Mouse (Mus musculus): Measurements from ENCODE around the gene Rspry1. TPM values are rescaled to one million over a fixed set of nuclear protein-coding genes. Genes with fewer than 3 reads are reported as not detected.
A peak's percentile ranks its signal among the peaks of the same experiment; 100 is the strongest.

Gene Rspry1
- polyA plus RNA-seq, 2 experiments, result 20.0 to 36.1 TPM

DNA sequence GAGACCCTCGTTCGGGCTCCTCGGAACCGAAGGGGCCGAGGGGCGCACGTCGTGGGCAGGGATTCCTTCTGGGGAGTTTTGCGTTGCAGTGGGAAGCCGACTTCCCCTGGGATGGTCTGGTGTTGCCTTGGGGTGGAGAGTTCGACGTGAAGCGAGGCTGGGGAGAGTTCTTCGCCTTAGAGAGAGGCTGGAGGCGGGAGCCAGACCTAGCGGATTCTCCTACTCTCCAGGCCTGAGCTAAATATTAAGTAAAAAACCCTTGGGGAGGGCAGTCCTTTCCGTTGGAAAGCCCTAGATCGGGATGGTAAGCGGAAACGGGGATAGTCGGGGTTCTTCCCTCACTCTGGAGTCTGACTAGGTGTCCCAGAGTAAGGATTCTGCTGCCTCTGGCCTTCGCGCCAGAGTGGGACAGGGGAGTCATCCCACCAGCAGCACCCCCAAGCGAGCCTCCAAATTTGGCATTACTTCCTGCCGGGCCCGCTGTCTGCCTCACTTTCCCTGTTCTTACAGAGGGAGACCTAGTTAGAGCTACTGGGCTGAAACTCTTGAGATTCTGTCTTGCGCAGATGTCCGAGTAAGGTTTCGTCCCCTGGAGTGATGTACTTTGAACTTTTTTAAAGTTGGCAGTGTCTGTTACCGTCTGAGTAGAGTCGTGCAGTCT lies 864 bp downstream of the Rspry1 start:
- DNase-seq (ENCODE audit: low spot score), result peak; percentile 13
- Histone ChIP-seq H3K4me3 (replicated peaks; ENCODE audit: low read length) (peak overlapping the region; percentile 100), H3K4me2 (replicated peaks; ENCODE audit: low read depth, low read length, severe bottlenecking) (peak overlapping the region; percentile 88), H3K9me3 (ENCODE audit: control insufficient read depth, low read length) (no peaks in the 10 kb centered on the region), H3K36me3 (ENCODE audit: control insufficient read depth, insufficient read depth, low read length) (no peaks in the 10 kb centered on the region; the same call in 1 of the 2 replicates), H3K4me1 (ENCODE audit: control insufficient read depth, insufficient read depth, low read length) (peaks cover 18% of the 10 kb centered on the region), H3K27me3 (ENCODE audit: control insufficient read depth, insufficient read depth, low read length) (no peaks in the 10 kb centered on the region), H3K27ac (replicated peaks; ENCODE audit: low read depth, low read length) (peak overlapping the region; percentile 74), H3K9ac (ENCODE audit: low read depth, low read length, severe bottlenecking) (peak overlapping the region; percentile 92)
- no peak for TF ChIP-seq POLR2A (IDR thresholded peaks at IDR 0.05; ENCODE audit: borderline replicate concordance, extremely low read depth, insufficient read depth, insufficient read length)
- under 1% methylated on average over 31 of the region's 31 CpGs for WGBS
- ATAC-seq (ENCODE audit: low FRiP score, low read depth), result no peak

DNA sequence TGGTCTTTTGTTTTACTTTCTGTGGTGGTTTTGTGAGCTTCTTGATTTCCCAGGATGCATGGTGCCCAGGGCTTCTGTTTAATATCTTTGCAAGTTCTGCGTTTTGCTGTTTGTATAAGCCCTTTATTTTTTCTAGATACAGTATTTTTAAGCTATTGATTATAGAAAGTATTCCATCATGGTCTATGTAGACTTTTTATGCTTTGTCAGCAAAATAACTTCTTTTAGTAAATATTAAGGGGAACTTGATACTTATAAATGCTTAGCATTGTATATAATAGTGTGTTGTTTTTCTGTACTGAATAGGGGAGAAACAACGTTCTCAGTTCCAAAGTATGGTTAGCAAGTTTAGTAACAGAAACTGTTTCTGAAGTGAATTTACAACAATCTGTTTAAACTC lies 2.3 kb downstream of the Rspry1 start:
- Histone ChIP-seq H3K4me2 (replicated peaks; ENCODE audit: low read depth, low read length, severe bottlenecking) (no peak overlapping the region), H3K4me1 (ENCODE audit: control insufficient read depth, insufficient read depth, low read length) (peaks cover 18% of the 10 kb centered on the region), H3K36me3 (ENCODE audit: control insufficient read depth, insufficient read depth, low read length) (no peaks in the 10 kb centered on the region; the same call in 1 of the 2 replicates), H3K27ac (replicated peaks; ENCODE audit: low read depth, low read length) (no peak overlapping the region), H3K4me3 (replicated peaks; ENCODE audit: low read length) (no peak overlapping the region), H3K27me3 (ENCODE audit: control insufficient read depth, insufficient read depth, low read length) (no peaks in the 10 kb centered on the region), H3K9ac (ENCODE audit: low read depth, low read length, severe bottlenecking) (no peak overlapping the region), H3K9me3 (ENCODE audit: control insufficient read depth, low read length) (no peaks in the 10 kb centered on the region)
- DNase-seq (ENCODE audit: low spot score), result no peak
- WGBS, result 79% methylated on average over 2 of the region's 2 CpGs
- no peak for TF ChIP-seq POLR2A (IDR thresholded peaks at IDR 0.05; ENCODE audit: borderline replicate concordance, extremely low read depth, insufficient read depth, insufficient read length)
- ATAC-seq (ENCODE audit: low FRiP score, low read depth), result no peak

DNA sequence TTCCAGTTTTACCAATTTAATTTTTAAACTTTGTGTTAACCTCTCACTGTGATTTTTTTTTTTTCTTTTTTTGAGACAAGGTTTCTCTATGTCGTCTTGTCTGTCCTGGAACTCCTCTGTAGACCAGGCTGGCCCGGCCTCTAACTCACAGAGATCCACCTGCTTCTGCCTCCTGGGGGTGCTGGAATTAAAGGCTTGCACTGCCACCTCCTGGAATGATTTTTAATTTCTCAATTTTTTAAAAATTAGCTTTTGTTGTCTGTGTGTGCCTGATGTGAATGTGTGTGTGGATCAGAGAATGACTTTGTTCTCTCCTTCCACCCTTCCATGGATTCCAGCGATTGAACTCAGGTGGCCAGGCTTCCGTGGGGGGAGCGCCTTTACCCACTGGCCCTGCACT lies 5.3 kb downstream of the Rspry1 start:
- Histone ChIP-seq H3K27ac (replicated peaks; ENCODE audit: low read depth, low read length) (no peak overlapping the region), H3K4me3 (replicated peaks; ENCODE audit: low read length) (no peak overlapping the region), H3K4me1 (ENCODE audit: control insufficient read depth, insufficient read depth, low read length) (peaks cover 6% of the 10 kb centered on the region; the same call in 1 of the 2 replicates), H3K4me2 (replicated peaks; ENCODE audit: low read depth, low read length, severe bottlenecking) (no peak overlapping the region), H3K9me3 (ENCODE audit: control insufficient read depth, low read length) (no peaks in the 10 kb centered on the region), H3K36me3 (ENCODE audit: control insufficient read depth, insufficient read depth, low read length) (no peaks in the 10 kb centered on the region; the same call in 1 of the 2 replicates), H3K27me3 (ENCODE audit: control insufficient read depth, insufficient read depth, low read length) (no peaks in the 10 kb centered on the region), H3K9ac (ENCODE audit: low read depth, low read length, severe bottlenecking) (no peak overlapping the region)
- no peak for TF ChIP-seq POLR2A (IDR thresholded peaks at IDR 0.05; ENCODE audit: borderline replicate concordance, extremely low read depth, insufficient read depth, insufficient read length)
- ATAC-seq (ENCODE audit: low FRiP score, low read depth) (no peak), DNase-seq (ENCODE audit: low spot score) (no peak)
- WGBS, result 93% methylated on average over 5 of the region's 5 CpGs

DNA sequence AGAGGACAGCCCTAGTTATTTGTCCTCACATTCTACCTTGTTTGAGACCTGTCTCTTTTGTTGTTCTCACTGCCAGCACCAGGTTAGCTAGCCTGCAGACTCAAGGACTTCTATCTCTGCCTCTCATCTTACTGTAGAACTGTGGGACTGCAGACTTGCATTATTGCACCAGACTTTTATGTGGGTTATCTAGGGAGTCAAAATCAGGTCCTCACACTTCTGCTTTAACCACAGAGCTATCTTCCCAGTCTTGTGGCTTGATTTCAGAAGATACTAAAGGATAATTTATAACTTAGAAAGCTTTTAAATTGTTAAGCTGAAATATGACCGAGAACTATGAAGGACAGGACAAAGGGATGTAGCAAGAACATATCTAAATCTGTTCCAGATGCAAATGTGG lies 23.1 kb downstream of the Rspry1 start:
- Histone ChIP-seq H3K27me3 (ENCODE audit: control insufficient read depth, insufficient read depth, low read length) (no peaks in the 10 kb centered on the region), H3K9ac (ENCODE audit: low read depth, low read length, severe bottlenecking) (no peak overlapping the region), H3K27ac (replicated peaks; ENCODE audit: low read depth, low read length) (no peak overlapping the region), H3K9me3 (ENCODE audit: control insufficient read depth, low read length) (no peaks in the 10 kb centered on the region), H3K4me1 (ENCODE audit: control insufficient read depth, insufficient read depth, low read length) (no peaks in the 10 kb centered on the region), H3K4me3 (replicated peaks; ENCODE audit: low read length) (no peak overlapping the region), H3K4me2 (replicated peaks; ENCODE audit: low read depth, low read length, severe bottlenecking) (no peak overlapping the region), H3K36me3 (ENCODE audit: control insufficient read depth, insufficient read depth, low read length) (peaks cover 25% of the 10 kb centered on the region)
- WGBS, result 93% methylated on average over 1 of the region's 1 CpGs
- ATAC-seq (ENCODE audit: low FRiP score, low read depth) (no peak), DNase-seq (ENCODE audit: low spot score) (no peak)
- TF ChIP-seq POLR2A (IDR thresholded peaks at IDR 0.05; ENCODE audit: borderline replicate concordance, extremely low read depth, insufficient read depth, insufficient read length), result no peak

DNA sequence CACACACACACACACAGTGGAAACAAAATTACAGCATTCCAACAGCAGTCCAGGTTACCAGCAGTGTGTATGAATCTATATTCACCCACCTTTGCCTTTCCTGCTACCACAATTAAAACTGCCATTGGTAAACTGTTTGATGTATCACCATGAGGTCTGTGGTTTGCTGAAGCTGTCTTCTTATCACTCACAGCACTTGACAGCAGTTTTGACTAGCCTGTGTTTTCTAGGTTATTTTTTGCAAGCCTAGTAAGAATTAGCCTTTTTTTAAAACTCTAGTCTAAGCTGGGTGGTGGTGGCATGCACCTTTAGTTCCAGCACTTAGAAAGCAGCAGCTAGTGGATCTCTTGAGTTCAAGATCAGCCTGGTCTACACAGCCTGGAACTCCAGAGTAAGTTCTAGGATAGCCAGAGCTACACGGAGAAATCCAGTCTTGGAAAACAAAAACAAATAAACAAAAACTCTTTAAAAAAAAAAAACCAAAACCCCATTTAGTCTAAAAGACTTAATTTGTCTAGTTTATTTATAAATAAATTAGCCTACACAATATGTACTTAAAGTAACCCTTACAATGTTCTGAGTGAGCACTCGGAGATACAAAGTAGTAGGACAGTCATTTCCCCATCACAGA lies 31.9 kb downstream of the Rspry1 start:
- Histone ChIP-seq H3K4me1 (ENCODE audit: control insufficient read depth, insufficient read depth, low read length) (no peaks in the 10 kb centered on the region), H3K27ac (replicated peaks; ENCODE audit: low read depth, low read length) (no peak overlapping the region), H3K9me3 (ENCODE audit: control insufficient read depth, low read length) (no peaks in the 10 kb centered on the region), H3K36me3 (ENCODE audit: control insufficient read depth, insufficient read depth, low read length) (peaks cover 69% of the 10 kb centered on the region), H3K4me2 (replicated peaks; ENCODE audit: low read depth, low read length, severe bottlenecking) (no peak overlapping the region), H3K27me3 (ENCODE audit: control insufficient read depth, insufficient read depth, low read length) (no peaks in the 10 kb centered on the region), H3K4me3 (replicated peaks; ENCODE audit: low read length) (no peak overlapping the region), H3K9ac (ENCODE audit: low read depth, low read length, severe bottlenecking) (no peak overlapping the region)
- DNase-seq (ENCODE audit: low spot score) (no peak), ATAC-seq (ENCODE audit: low FRiP score, low read depth) (no peak)
- WGBS, result 94% methylated on average over 2 of the region's 2 CpGs
- TF ChIP-seq POLR2A (IDR thresholded peaks at IDR 0.05; ENCODE audit: borderline replicate concordance, extremely low read depth, insufficient read depth, insufficient read length), result no peak

Data from limb, embryonic 14.5 days (tissue).